Mouse (Mus musculus) midbrain, embryonic 11.5 days (tissue): ENCODE measurements at regions not wholly inside any gene's neighbourhood (a gene's known extent, or its start where the extent isn't known, plus 50 kb on each side); places are given as distances from the start of the nearest gene placed in this dataset.
"Not testable (repeated sequence)": the region's sequence is repeated elsewhere in the genome, so short reads cannot be mapped to it uniquely, and the experiment has no call there.

Experiments
- ATAC-seq: fragments of 200-750 bp; cut with Nextera tagmentation; 2 replicates; pipeline ENCODE4 v1.8.0; 2017; ENCODE audit warnings: moderate TSS enrichment, moderate library complexity; ENCODE audit not compliant: low FRiP score
- DNase-seq: peaks from one replicate; pipeline ENCODE4 v3.0.0; 2015; ENCODE audit warnings: low spot score; ENCODE audit errors: missing footprints
- H3K27ac ChIP-seq: fragments of 300-500 bp; sonication (generic); 2 replicates; pipeline ENCODE4 v1.5.1; 2014; ENCODE audit warnings: low read depth, low read length
- H3K27me3 ChIP-seq: fragments of 300-500 bp; sonication (generic); 2 replicates; pipeline ENCODE4 v1.6.1; 2014; ENCODE audit warnings: mild to moderate bottlenecking, low read length, moderate library complexity, mixed read lengths; ENCODE audit not compliant: control insufficient read depth, insufficient read depth
- H3K36me3 ChIP-seq: fragments of 300-500 bp; sonication (generic); 2 replicates; pipeline ENCODE4 v1.6.1; 2014; ENCODE audit warnings: mild to moderate bottlenecking, low read length, moderate library complexity, mixed read lengths; ENCODE audit not compliant: control insufficient read depth, insufficient read depth
- H3K4me1 ChIP-seq: fragments of 300-500 bp; sonication (generic); 2 replicates; pipeline ENCODE4 v1.6.1; 2014; ENCODE audit warnings: low read length; ENCODE audit not compliant: control insufficient read depth, insufficient read depth
- H3K4me2 ChIP-seq: fragments of 300-500 bp; sonication (generic); 2 replicates; pipeline ENCODE4 v1.6.1; 2014; ENCODE audit warnings: mild to moderate bottlenecking, moderate library complexity
- H3K4me3 ChIP-seq: fragments of 300-500 bp; sonication (generic); 2 replicates; pipeline ENCODE4 v1.5.1; 2014; ENCODE audit warnings: low read depth, low read length
- H3K9ac ChIP-seq: fragments of 300-500 bp; sonication (generic); 2 replicates; pipeline ENCODE4 v1.6.1; 2014; ENCODE audit warnings: low read length
- H3K9me3 ChIP-seq: fragments of 300-500 bp; sonication (generic); 2 replicates; pipeline ENCODE4 v1.6.1; 2016; ENCODE audit warnings: low read length; ENCODE audit not compliant: control insufficient read depth
- WGBS: fragments of 180-500 bp; shearing (Covaris S2); extraction: QIAGEN DNeasy Blood & Tissue Kit; methylation state at CpG from one replicate; pipeline ENCODE4 v1.1.7; 2014; 5-methylcytosine and 5-hydroxymethylcytosine counted together

DNA sequence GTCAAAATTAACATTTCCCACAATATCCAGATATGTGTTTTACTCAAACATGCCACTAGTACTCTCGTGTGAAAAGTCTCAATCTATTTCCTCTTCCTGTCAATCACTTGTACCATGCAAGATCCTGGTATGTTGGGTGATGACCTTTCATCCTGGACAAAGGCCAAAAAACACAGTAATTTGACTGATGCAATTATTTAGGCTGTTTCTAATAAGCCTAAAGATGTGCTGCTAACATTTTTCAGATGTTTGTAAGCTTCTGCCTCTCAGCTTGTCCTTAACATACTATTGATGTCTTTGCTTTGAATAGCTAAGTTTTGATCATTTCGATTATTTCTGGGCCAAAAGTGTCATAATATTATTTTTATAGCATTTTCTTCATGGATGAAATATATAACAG is 418.4 kb upstream of the Arrdc4 start:
- no peak overlapping the region for H3K4me2 ChIP-seq
- 70% methylated on average over 2 of the region's 2 CpGs for WGBS

DNA sequence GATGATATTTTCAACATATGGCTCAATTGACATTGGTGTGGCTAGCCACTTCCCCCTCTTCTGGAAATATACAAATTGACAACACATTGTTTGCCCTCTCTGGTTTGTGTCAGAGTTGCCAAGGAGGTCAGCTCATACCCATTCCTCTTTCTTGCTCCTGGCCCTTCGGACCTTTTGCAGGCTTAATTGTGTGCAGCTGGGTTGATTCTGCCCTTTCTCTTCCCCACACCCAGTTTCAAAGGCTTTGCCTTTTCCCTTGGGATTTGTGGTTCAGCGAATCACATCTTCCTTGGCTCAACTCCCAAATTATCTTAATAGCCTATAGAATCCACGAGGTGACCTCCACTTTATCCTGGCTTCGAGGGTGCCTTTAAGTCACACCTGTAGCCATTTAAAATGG is 412.9 kb upstream of the Arrdc4 start:
- no peak for ATAC-seq
- no peak for DNase-seq
- WGBS: 75% methylated on average over 4 of the region's 4 CpGs
- Histone ChIP-seq H3K9me3 (no peaks in the 10 kb centered on the region), H3K4me1 (no peaks in the 10 kb centered on the region), H3K4me2 (no peak overlapping the region), H3K36me3 (no peaks in the 10 kb centered on the region), H3K27me3 (no peaks in the 10 kb centered on the region), H3K4me3 (no peak overlapping the region), H3K9ac (no peak overlapping the region), H3K27ac (no peak overlapping the region)

More for the DNA sequence above, 418.4 kb upstream of the Arrdc4 start:
- Histone ChIP-seq H3K9ac (no peak overlapping the region), H3K27me3 (no peaks in the 10 kb centered on the region), H3K9me3 (no peaks in the 10 kb centered on the region), H3K36me3 (no peaks in the 10 kb centered on the region), H3K4me1 (no peaks in the 10 kb centered on the region), H3K27ac (no peak overlapping the region), H3K4me3 (no peak overlapping the region)
- DNase-seq: no peak
- ATAC-seq: no peak

DNA sequence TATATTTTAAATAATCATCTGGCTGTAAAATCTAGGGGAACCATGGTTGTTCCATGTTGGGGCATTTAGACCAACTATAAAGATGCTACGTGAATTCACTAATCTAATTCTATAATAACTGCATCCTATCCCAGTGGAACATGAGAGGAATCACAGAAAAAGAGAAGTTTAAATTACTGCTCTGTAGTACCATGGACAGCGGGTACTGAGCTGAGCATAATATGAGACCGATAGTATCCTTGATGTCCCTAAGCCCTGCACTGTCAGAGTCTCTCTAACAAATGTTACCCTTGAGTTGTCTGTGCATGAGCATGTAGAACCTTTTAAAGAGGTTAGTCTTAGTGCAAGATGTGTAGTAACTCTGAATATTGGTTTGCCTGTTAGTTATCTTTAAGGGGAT is 393.3 kb upstream of the Arrdc4 start:
- Histone ChIP-seq H3K9me3 (no peaks in the 10 kb centered on the region), H3K4me1 (no peaks in the 10 kb centered on the region), H3K27ac (no peak overlapping the region), H3K9ac (no peak overlapping the region), H3K4me2 (no peak overlapping the region), H3K4me3 (no peak overlapping the region), H3K36me3 (no peaks in the 10 kb centered on the region), H3K27me3 (no peaks in the 10 kb centered on the region)
- ATAC-seq: no peak
- no peak for DNase-seq
- 80% methylated on average over 3 of the region's 3 CpGs for WGBS

DNA sequence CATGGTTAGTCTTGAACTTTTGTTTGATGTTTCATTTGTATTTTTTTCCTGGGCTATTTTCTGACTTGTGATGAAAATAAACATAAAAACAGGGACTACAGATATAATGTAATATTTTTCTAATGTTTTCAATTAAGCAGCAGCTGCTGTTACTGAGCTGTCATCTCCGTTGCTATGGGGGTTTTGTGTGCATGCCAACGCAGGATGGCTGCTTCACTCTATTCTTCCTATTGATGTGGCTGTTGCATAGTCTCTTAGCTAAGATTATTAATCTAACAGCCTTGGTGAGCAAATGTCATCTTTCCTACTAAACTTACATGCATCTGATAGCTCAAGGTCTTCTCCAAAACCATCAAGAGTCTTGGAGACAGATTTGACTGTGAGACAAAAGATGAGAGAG is 384.4 kb upstream of the Arrdc4 start:
- H3K4me1 ChIP-seq: no peaks in the 10 kb centered on the region
- DNase-seq (no peak), ATAC-seq (no peak)
- H3K4me3 ChIP-seq: no peak overlapping the region
- no peaks in the 10 kb centered on the region for H3K27me3 ChIP-seq
- H3K36me3 ChIP-seq: no peaks in the 10 kb centered on the region
- H3K4me2 ChIP-seq: no peak overlapping the region
- H3K9me3 ChIP-seq: no peaks in the 10 kb centered on the region
- WGBS: 86% methylated on average over 2 of the region's 2 CpGs
- H3K9ac ChIP-seq: no peak overlapping the region
- H3K27ac ChIP-seq: no peak overlapping the region

DNA sequence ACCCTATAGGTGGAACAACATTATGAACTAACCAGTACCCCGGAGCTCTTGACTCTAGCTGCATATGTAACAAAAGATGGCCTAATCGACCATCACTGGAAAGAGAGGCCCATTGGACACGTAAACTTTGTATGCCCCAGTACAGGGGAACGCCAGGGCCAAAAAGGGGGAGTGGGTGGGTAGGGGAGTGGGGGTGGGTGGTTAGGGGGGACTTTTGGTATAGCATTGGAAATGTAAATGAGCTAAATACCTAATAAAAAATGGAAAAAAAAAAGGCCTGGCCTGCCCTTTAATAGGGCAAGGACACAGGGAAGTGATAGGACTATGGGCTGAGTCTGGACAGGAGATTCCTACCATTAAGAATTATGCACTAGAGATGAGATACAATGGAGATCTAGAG is 352.7 kb upstream of the Arrdc4 start:
- H3K4me1 ChIP-seq: not testable (repeated sequence)

DNA sequence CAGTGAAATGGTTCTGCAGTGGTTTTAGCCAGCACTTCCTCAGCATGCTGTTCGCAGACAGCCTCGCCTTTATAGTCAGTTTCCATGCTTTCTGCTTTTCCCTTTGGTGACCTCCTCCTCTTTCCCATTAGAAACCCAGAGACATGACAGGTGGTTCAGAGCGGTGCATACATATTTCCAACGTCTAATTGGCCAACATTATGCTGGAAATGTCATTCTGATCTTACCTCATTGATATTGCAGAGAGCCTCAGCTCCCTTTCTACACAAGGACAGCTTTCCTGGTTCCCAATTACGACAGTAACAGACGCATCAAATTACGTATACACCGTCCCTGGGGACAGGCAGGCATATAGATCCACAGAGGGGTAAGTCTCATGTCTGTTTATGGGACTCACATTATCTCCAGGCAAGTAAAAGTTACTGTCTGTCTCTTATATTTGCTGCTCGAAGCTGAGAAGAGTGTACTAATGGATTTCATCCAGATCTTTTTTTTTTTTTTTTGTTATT is 348.6 kb upstream of the Arrdc4 start:
- WGBS: 68% methylated on average over 9 of the region's 9 CpGs
- H3K27me3 ChIP-seq: no peaks in the 10 kb centered on the region
- H3K9ac ChIP-seq: no peak overlapping the region
- no peaks in the 10 kb centered on the region for H3K4me1 ChIP-seq
- no peaks in the 10 kb centered on the region for H3K36me3 ChIP-seq
- H3K9me3 ChIP-seq: no peaks in the 10 kb centered on the region
- ATAC-seq (no peak), DNase-seq (no peak)
- H3K27ac ChIP-seq: no peak overlapping the region
- H3K4me2 ChIP-seq: no peak overlapping the region
- H3K4me3 ChIP-seq: no peak overlapping the region

More for the DNA sequence above, 352.7 kb upstream of the Arrdc4 start:
- not testable (repeated sequence) for H3K9ac ChIP-seq, H3K27ac ChIP-seq, H3K4me3 ChIP-seq, H3K4me2 ChIP-seq, ATAC-seq, H3K9me3 ChIP-seq, DNase-seq, H3K36me3 ChIP-seq, H3K27me3 ChIP-seq
- no CpG with 5 or more reads among the region's 4 CpGs for WGBS

DNA sequence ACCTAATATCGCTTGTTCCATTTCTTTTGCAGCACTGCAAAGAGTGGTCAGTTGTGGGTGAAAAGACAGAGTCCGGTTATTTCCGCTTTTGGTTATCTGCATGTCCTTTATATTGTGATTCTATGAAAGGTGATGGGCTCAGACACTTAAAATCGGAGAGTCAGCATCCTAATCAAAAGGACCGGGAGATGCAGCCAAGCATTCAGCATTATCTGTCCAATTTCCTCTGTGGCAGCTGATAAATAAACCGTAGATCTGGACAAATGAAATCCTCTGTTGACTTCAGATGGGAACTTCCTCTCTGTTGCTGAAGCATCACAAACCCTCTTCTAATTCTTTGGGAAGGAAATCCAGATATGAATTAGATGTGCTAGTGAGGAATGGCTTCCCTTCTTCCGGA is 325.7 kb upstream of the Arrdc4 start:
- no peaks in the 10 kb centered on the region for H3K36me3 ChIP-seq
- H3K4me2 ChIP-seq: no peak overlapping the region
- H3K9me3 ChIP-seq: no peaks in the 10 kb centered on the region
- no peak overlapping the region for H3K27ac ChIP-seq
- no peak for DNase-seq
- no peaks in the 10 kb centered on the region for H3K27me3 ChIP-seq
- no peak for ATAC-seq
- H3K4me1 ChIP-seq: no peaks in the 10 kb centered on the region
- no peak overlapping the region for H3K9ac ChIP-seq
- 91% methylated on average over 7 of the region's 7 CpGs for WGBS
- no peak overlapping the region for H3K4me3 ChIP-seq

DNA sequence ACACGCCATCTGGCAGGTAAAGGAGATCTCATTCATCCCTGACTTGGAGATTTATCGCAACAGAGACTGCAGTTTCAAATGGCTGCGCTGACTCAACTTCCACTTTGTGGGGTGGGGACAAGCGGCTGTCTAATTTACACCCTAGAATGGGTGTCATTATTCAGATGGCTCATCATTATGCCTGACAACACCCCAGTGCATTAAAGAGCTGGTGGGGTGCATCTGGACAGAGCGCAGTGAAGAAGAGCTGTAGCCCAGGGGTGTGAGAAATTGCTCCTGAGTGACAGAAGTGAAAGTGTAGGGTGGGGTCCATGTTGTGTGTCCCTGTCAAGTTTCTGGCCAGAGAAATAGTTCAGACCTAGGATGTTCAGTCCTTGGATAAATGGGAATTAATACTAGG is 314.0 kb upstream of the Arrdc4 start:
- 90% methylated on average over 5 of the region's 5 CpGs for WGBS
- no peak overlapping the region for H3K27ac ChIP-seq
- H3K27me3 ChIP-seq: no peaks in the 10 kb centered on the region
- no peaks in the 10 kb centered on the region for H3K36me3 ChIP-seq
- ATAC-seq (no peak), DNase-seq (no peak)
- H3K9me3 ChIP-seq: no peaks in the 10 kb centered on the region
- no peaks in the 10 kb centered on the region for H3K4me1 ChIP-seq
- H3K9ac ChIP-seq: no peak overlapping the region
- no peak overlapping the region for H3K4me3 ChIP-seq
- no peak overlapping the region for H3K4me2 ChIP-seq

DNA sequence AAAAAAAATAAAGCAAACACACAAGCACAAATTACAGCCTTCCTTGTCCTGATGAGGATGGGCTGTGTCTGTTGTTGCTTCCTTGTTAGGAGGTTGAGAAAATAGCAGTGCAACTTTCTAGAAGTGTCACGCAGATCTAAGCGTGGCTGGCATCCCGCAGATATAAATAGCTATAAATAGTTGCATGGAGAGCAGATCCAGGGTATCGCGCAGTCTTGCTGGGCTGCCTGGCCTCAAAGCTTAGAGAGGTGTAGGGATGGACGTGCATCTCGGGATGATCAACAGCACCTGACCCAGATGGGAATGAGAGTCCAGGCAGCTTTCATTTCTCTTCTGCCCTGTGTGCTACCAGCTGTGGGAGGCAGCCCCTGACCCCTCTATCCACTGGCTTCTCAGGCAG is 313.5 kb upstream of the Arrdc4 start:
- Histone ChIP-seq H3K4me1 (no peaks in the 10 kb centered on the region), H3K9ac (no peak overlapping the region), H3K4me2 (no peak overlapping the region), H3K4me3 (no peak overlapping the region), H3K9me3 (no peaks in the 10 kb centered on the region), H3K36me3 (no peaks in the 10 kb centered on the region), H3K27me3 (no peaks in the 10 kb centered on the region), H3K27ac (no peak overlapping the region)
- WGBS: 93% methylated on average over 7 of the region's 7 CpGs
- DNase-seq (no peak), ATAC-seq (no peak)

DNA sequence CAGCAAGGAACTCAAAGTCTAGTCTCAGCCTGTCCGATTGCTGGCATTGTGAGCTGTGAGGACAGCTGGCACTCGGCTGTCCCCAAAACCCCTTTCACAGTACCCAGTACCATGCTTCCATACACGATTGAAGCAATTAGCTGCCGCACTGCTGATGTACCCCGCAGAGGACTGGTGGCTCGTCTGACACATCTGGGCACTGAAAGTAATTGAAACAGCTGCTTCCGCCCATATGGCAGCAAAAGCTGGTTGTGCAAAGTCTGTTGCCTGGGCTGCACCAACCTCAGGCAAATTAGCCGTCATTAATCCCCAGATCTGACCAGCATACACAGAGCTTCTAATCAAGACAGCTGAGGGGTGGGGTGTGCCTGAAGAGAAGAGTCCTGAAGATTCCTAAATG is 313.1 kb upstream of the Arrdc4 start:
- Histone ChIP-seq H3K36me3 (no peaks in the 10 kb centered on the region), H3K4me1 (no peaks in the 10 kb centered on the region), H3K4me3 (no peak overlapping the region), H3K27me3 (no peaks in the 10 kb centered on the region), H3K27ac (no peak overlapping the region), H3K9ac (no peak overlapping the region), H3K9me3 (no peaks in the 10 kb centered on the region), H3K4me2 (no peak overlapping the region)
- WGBS: 76% methylated on average over 8 of the region's 8 CpGs
- peak; percentile 64; the same call in 1 of the 2 replicates for ATAC-seq
- DNase-seq: no peak
